Mouse (Mus musculus): ENCODE measurements around the gene Pcare. TPM values are rescaled to one million over a fixed set of nuclear protein-coding genes. Genes with fewer than 3 reads are reported as not detected.

Pcare gene
- total RNA-seq, 2 experiments from 2014 or later: 0.05 TPM; not detected in 1

GRCm38 (mm10) chr17:71721019-71721418 is 31.7 kb downstream of the Pcare start:
- DNase-seq: no peak

- no peak for DNase-seq
These were observed 32.3 kb downstream of the Pcare start for GRCm38 (mm10) chr17:71720434-71720833.

DNA sequence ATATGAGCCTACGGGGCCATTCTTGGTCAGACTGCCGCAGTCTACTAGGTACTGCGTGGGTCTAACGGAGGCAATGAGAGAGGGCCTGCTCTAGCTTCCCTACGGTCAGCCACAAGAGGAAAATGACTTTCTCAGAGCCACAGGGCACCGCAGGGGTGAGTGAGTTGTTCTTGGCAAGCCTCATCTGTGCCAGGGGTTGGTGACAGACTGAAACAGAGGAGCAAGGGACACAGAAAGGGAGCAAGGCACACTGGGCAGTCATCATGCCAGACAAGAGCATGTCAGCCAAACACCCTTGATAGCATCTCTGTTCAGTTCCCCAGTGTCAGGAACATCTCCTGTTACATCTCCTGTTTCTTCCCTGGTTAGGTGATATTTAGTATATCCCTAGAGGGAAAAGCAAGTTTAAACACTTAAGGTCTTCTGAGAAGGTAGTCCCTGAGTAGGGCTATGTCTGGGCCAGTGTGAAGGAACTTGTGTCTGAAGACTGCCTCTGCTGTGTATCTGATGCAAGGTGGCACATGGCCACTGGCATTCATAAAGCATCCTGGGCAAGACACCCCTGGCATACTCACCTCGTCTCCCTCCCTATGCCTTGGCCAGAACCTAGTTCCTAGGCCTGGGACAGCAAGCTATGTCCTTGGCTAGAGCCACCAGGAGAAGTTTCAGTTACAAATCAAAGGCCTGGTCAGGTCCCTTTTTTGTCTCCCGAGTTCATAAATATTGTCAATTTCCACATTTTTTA is 34.6 kb downstream of the Pcare start:
- DNase-seq: no peak

- no peak for DNase-seq
These were observed 37.7 kb downstream of the Pcare start for GRCm38 (mm10) chr17:71715034-71715433.

- peak; percentile 37 for DNase-seq
These were observed 40.4 kb downstream of the Pcare start for GRCm38 (mm10) chr17:71712279-71712678.

- DNase-seq: no peak
These were observed 45.0 kb downstream of the Pcare start for GRCm38 (mm10) chr17:71707715-71708114.

DNA sequence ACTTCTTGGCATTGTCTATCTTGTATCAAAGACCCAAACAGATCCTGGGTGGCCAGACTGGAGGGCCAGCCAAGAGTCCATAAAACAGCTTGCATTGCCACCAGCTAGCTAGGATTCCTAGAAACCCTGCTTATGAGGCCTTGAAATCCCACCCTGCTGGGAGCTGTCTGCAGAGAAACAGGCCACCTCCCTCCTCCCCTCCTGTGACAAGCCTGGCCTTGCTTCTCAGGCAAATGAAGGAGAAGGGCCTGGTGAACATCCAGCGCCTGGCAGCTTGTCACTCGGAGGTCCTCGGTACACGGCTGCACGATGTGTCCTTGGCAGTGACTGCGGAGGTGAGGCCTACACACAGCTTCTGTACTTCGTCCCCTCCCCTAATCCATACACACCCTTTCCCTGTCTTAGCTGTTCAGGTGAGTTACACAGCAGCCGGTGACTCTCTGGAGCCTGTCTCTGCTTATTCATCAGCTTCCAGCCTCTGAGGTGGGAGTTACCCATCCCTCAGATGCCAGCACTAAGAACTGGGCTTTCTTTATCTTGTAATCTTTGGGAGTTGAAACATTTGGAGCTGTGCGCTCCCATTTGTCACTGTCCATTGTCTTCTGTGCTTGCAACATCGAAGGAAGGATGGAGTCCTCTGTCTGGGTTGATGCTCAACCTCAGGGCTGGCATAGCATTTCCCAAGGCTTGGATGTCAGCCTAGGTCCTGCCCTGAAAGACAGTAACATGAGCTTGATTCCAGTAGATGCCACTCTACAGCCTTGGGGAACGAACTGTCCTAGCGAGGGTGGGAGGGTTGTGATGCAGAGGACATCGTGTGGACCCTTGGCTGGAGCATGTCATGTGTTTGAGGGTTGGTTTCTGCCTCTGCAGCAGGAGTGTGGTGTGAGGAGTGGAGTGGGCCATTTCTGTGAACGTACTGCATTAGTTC is 46.9 kb downstream of the Pcare start:
- DNase-seq: no peak

GRCm38 (mm10) chr17:71705113-71705512 is 47.6 kb downstream of the Pcare start:
- no peak for DNase-seq

- DNase-seq: no peak
These were observed 54.1 kb downstream of the Pcare start for GRCm38 (mm10) chr17:71698619-71698956.

DNA sequence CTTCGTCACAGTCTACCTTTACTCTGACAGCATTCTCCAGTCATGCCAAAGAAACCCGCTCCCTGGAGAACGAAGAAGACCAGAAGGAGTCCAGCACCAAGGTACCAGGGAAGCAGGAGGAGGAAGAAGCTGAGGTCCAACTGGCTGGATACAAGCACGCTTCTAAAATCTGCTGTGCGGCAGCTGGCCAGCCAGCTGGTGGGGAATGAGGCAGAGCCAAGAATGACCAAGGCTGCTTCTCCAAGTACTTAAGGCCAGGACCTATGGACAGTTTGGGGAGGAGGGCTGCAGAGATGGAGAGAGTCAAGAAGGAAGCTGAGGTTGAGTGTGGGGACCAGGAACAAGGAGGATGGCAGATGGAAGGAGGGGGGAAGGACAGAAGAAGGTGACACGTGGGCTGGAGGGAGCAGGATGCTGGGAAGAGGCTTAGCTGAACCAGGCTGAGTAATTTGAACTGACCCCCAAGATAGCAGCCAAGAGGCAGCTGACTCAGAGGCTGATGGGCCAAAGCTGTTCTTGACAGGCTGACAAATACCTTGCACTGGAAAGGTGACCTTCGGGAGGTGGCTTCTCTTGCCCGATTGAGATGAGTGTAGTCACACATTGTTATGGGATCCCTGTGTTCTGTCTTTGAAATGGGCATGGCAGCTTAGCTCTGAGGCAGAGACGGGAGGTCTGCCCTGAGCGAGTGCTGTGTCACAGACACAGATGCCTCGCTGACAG is 54.6 kb downstream of the Pcare start:
- peak; percentile 40 for DNase-seq

DNA sequence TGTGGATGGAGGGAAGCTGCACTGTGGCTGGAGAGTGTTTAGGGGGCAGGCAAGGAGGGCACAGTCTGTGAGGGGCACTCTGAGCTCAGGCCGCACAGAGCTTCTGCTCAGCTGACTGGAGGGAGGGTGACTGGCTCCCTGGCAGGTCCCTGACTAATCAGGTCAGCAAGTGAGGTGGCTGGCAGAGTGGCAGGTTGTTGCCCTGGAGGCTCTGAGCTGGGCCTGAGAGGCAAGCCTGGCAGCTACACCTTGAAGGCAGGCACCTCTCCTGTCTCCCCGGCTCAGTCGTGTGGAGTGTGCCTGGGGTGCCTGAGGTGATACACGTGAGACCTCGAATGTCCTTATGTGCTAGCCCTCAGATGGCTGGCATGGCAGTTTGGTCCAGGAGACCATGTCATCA is 56.3 kb downstream of the Pcare start:
- DNase-seq: no peak

GRCm38 (mm10) chr17:71695716-71696315 is 56.9 kb downstream of the Pcare start:
- no peak for DNase-seq

DNA sequence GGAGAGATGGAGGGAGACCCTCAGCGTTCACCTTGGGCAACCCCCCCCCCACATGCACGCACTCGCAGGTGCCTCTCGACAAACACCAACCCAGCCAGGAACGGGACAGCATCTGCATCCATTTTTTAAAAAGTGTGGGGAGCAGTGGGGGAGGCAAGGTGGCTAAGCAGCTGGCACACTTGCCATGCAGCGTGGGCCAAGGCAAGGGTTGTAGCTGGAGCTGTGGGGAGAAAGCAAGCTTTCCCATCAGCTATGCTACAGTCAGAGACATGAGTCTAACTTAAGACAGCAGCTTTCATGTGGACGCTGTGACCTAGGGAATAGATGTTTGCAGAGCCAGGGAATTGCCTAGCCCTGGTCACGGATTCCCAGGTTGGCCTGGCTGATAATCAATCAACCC is 57.5 kb downstream of the Pcare start:
- DNase-seq: no peak

DNA sequence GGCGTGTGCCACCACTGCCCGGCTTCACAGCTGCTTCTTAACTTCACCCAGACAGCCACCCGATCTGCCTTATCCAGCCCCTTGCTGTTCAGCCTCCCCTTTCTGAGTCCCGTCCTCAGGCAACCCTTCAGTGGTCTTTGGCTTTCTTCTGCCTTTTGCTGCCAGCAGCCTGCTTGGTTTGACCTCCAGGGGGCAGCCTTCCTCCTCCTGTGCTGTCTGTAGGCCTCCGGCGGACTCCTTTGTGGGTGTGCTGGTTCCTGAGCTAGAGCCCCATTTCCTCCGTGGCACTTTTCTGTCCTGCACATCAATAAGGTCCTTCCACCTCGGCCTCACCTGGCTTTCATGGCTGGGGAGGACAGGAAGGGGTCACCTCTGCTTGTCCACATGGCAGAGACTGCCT is 58.9 kb downstream of the Pcare start:
- DNase-seq: peak; percentile 25

Other genes starting within 250 kb of the Pcare start
- 1 to 10 TPM; 5.2 to 5.7 TPM for gene Ndc80, start 226.0 kb downstream of the Pcare start, total RNA-seq (2021)
- gene Spdya, start 200.8 kb downstream of the Pcare start, total RNA-seq (2021): under 1 TPM; 0.12 to 0.32 TPM
- 10 to 100 TPM; 28.4 to 34.5 TPM for gene Wdr43, start 137.0 kb downstream of the Pcare start, total RNA-seq (2021)
- under 1 TPM; 0.38 to 0.49 TPM for gene Togaram2, start 79.6 kb downstream of the Pcare start, total RNA-seq (2021)
- 10 to 100 TPM; 33.1 to 34.3 TPM for gene Clip4, start 15.6 kb upstream of the Pcare start, total RNA-seq (2021)